Mouse (Mus musculus): ENCODE measurements around the gene Anpep. TPM values are rescaled to one million over a fixed set of nuclear protein-coding genes. Genes with fewer than 3 reads are reported as not detected.

Gene Anpep
- polyA plus RNA-seq, 1 experiment = 7,549 TPM

DNA sequence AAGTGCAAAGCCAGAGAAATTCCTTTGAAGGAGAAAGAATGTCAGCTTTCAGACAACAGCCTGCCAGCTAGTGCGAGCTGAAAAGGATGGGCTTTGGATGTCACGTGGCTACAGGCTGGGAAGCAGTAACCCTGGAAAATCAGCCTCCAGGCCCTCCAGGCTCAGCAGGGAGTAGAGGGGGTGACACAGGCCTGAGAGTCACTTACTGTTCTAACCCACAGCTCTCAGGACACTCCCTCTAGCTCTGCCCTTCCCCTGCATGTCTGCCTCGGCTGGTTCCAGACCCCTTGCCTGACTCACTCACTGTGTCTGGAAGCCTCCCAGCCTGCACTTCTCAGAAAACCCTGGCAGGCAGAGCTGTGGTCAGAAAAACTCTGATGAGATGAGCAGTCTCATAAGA is 20.1 kb upstream of the Anpep start:
- TF ChIP-seq CTCF (IDR thresholded peaks at IDR 0.05; ENCODE audit: extremely low read depth, insufficient read length, insufficient replicate concordance, low read depth, low read length) (no peak), POLR2A (IDR thresholded peaks at IDR 0.05; ENCODE audit: low read depth, low read length) (no peak)
- Histone ChIP-seq H3K4me3 (ENCODE audit: low read depth, low read length) (no peak overlapping the region), H3K4me1 (ENCODE audit: control insufficient read depth, insufficient read depth, insufficient read length, low read length) (peaks cover 40% of the 10 kb centered on the region), H3K27me3 (ENCODE audit: control insufficient read depth, insufficient read depth, low read length) (no peaks in the 10 kb centered on the region), H3K36me3 (ENCODE audit: control insufficient read depth, insufficient read depth, low read length) (peaks cover 17% of the 10 kb centered on the region), H3K27ac (ENCODE audit: insufficient read depth, low read depth, low read length) (no peak overlapping the region)
- WGBS = 72% methylated on average over 3 of the region's 3 CpGs

DNA sequence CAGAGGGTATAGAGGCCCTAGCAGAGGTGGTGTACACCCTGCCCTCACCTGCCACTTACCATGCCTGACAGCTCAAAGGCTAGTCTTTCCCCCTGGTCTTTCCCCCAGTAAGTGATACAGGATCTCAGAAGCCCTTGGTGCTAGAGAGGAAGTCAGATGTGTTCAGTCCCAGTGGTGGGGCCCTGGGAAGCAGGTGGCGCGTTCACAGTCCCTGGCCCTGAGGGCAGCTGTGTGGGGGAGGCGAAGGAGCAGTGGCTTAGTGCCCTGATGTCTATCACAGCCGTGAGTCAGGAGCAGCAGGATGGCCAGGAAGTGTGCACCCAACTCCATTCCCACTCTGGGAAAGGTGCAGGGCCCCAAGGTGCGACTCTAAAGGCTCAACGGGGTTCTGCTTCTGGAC is 19.2 kb upstream of the Anpep start:
- TF ChIP-seq CTCF (IDR thresholded peaks at IDR 0.05; ENCODE audit: extremely low read depth, insufficient read length, insufficient replicate concordance, low read depth, low read length) (no peak), POLR2A (IDR thresholded peaks at IDR 0.05; ENCODE audit: low read depth, low read length) (no peak)
- WGBS = 50% methylated on average over 6 of the region's 6 CpGs
- Histone ChIP-seq H3K4me3 (ENCODE audit: low read depth, low read length) (no peak overlapping the region), H3K27me3 (ENCODE audit: control insufficient read depth, insufficient read depth, low read length) (no peaks in the 10 kb centered on the region), H3K36me3 (ENCODE audit: control insufficient read depth, insufficient read depth, low read length) (peaks cover 15% of the 10 kb centered on the region), H3K4me1 (ENCODE audit: control insufficient read depth, insufficient read depth, insufficient read length, low read length) (peaks cover 40% of the 10 kb centered on the region), H3K27ac (ENCODE audit: insufficient read depth, low read depth, low read length) (no peak overlapping the region)

DNA sequence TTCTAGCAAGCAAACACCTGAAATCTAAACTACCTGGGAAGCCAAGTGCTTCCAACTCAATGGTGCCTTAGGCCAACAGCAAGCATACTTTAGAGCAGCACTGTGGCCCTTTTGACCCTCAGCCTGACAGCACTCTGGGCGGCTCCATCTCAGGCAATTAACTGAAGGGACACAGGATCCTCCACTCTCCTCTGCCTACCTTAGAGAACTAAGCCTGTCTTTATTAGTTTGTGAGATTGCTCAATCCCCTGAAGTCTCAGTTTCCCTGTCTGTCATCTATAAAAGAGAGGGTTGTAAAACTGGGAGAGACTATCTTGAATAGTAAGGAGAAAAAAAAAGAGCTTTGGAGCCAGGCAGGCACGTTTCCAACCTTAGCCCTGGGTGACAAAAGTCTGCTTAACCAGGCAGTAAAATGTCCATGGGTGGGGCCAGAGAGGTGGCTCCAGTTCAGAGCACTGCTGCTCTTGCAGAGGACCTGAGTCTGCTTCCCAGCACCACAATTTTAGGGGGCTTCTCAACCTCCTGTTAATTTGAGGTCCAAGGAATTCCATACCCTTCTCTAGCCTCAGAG is 17.7 kb upstream of the Anpep start:
- H3K4me1 ChIP-seq (ENCODE audit: control insufficient read depth, insufficient read depth, insufficient read length, low read length) = peaks cover 39% of the 10 kb centered on the region
- H3K4me3 ChIP-seq (ENCODE audit: low read depth, low read length) = no peak overlapping the region
- H3K27ac ChIP-seq (ENCODE audit: insufficient read depth, low read depth, low read length) = peak overlapping the region; percentile 87
- TF ChIP-seq CTCF (IDR thresholded peaks at IDR 0.05; ENCODE audit: extremely low read depth, insufficient read length, insufficient replicate concordance, low read depth, low read length) = no peak
- TF ChIP-seq POLR2A (IDR thresholded peaks at IDR 0.05; ENCODE audit: low read depth, low read length) = no peak
- no peaks in the 10 kb centered on the region for H3K27me3 ChIP-seq (ENCODE audit: control insufficient read depth, insufficient read depth, low read length)
- H3K36me3 ChIP-seq (ENCODE audit: control insufficient read depth, insufficient read depth, low read length) = peaks cover 15% of the 10 kb centered on the region
- WGBS = 17% methylated on average over 2 of the region's 2 CpGs

DNA sequence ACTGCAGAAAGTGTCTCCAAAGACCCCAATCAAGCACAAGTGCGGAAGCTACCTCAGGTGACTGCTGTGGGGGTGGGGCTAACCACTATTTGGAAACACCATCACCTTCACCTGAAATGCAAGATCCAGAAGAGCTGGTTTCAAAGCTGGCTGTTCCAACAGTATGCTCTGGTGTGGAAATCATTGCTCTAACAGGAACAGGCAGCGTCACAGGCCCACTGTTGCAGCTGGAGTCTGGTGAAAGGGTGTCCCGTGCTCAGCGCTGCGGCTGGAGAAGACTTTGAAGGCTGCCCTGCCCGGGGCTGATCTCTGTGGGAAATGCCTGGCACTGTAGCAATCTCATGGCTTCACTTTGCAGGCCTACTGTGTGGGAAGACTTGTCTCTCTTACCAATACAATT is 12.5 kb upstream of the Anpep start:
- no peak overlapping the region for H3K4me3 ChIP-seq (ENCODE audit: low read depth, low read length)
- TF ChIP-seq CTCF (IDR thresholded peaks at IDR 0.05; ENCODE audit: extremely low read depth, insufficient read length, insufficient replicate concordance, low read depth, low read length) (no peak), POLR2A (IDR thresholded peaks at IDR 0.05; ENCODE audit: low read depth, low read length) (no peak)
- H3K27me3 ChIP-seq (ENCODE audit: control insufficient read depth, insufficient read depth, low read length) = no peaks in the 10 kb centered on the region
- H3K4me1 ChIP-seq (ENCODE audit: control insufficient read depth, insufficient read depth, insufficient read length, low read length) = peaks cover 16% of the 10 kb centered on the region; the same call in 1 of the 2 replicates
- WGBS = 91% methylated on average over 6 of the region's 6 CpGs
- no peak overlapping the region for H3K27ac ChIP-seq (ENCODE audit: insufficient read depth, low read depth, low read length)
- no peaks in the 10 kb centered on the region for H3K36me3 ChIP-seq (ENCODE audit: control insufficient read depth, insufficient read depth, low read length)

DNA sequence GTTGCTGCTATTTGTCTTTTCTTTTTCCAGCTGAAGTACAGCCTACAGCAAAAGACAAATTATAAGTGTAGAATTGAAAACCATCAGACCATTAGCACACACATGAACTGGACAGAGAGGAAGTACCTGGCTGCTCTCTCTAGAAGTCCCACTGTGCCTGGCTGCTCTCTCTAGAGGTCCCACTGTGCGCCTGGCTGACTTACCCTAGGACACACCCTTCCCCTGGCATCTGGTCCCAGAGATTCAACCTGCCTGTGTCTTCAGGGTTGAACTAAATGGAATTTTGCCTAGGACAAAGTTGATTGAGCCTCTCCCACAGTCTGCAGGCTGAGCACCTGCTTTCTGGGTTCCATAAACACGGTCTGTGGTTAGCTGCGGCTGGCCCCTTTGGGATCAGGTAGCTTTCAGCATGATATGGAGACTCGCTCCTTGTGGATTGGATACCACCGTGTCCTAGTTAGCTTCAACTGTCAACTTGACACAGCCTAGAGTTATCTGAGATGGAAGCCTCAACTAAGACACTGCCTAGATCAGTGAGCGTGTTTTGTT is 11.0 kb upstream of the Anpep start:
- Histone ChIP-seq H3K27me3 (ENCODE audit: control insufficient read depth, insufficient read depth, low read length) (no peaks in the 10 kb centered on the region), H3K4me3 (ENCODE audit: low read depth, low read length) (no peak overlapping the region), H3K27ac (ENCODE audit: insufficient read depth, low read depth, low read length) (no peak overlapping the region), H3K4me1 (ENCODE audit: control insufficient read depth, insufficient read depth, insufficient read length, low read length) (peaks cover 14% of the 10 kb centered on the region; the same call in 1 of the 2 replicates), H3K36me3 (ENCODE audit: control insufficient read depth, insufficient read depth, low read length) (no peaks in the 10 kb centered on the region)
- TF ChIP-seq CTCF (IDR thresholded peaks at IDR 0.05; ENCODE audit: extremely low read depth, insufficient read length, insufficient replicate concordance, low read depth, low read length) (no peak), POLR2A (IDR thresholded peaks at IDR 0.05; ENCODE audit: low read depth, low read length) (no peak)
- WGBS = 84% methylated on average over 6 of the region's 6 CpGs

DNA sequence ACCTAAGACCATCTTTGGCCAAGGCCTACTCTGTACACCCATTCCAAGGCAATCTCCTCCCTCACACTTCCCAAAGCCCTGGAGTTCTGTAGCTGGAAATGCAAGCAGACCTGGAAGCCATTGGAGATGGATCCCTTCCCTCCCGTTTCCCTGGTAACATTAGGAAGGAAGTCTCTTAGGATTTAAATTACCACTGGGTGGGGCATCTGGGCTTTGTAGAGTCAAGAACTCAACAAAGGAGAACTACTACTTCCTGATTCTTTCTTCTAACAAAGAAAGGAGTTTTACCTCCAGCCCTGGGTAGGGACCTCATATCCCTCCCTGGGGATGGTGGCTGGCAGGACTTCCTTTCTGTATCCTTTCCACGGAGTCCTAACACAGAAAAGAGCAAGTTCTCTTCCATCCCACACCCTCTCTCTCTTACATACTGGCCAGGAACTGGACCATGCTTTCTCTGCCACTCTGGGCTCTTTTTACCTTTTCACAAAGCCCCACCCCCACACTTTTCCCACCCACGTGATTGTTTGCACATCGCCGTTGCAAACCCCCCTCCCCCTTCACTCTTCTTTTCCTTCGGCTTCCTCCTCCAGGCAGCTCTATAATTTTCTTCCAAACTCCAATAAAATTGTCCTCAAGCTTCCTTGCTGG is 8.3 kb upstream of the Anpep start:
- Histone ChIP-seq H3K27ac (ENCODE audit: insufficient read depth, low read depth, low read length) (peak overlapping the region; percentile 14), H3K36me3 (ENCODE audit: control insufficient read depth, insufficient read depth, low read length) (no peaks in the 10 kb centered on the region), H3K4me1 (ENCODE audit: control insufficient read depth, insufficient read depth, insufficient read length, low read length) (peaks cover 19% of the 10 kb centered on the region; the same call in 1 of the 2 replicates), H3K4me3 (ENCODE audit: low read depth, low read length) (no peak overlapping the region), H3K27me3 (ENCODE audit: control insufficient read depth, insufficient read depth, low read length) (no peaks in the 10 kb centered on the region)
- 12% methylated on average over 6 of the region's 6 CpGs for WGBS
- TF ChIP-seq POLR2A (IDR thresholded peaks at IDR 0.05; ENCODE audit: low read depth, low read length) (no peak), CTCF (IDR thresholded peaks at IDR 0.05; ENCODE audit: extremely low read depth, insufficient read length, insufficient replicate concordance, low read depth, low read length) (no peak)

DNA sequence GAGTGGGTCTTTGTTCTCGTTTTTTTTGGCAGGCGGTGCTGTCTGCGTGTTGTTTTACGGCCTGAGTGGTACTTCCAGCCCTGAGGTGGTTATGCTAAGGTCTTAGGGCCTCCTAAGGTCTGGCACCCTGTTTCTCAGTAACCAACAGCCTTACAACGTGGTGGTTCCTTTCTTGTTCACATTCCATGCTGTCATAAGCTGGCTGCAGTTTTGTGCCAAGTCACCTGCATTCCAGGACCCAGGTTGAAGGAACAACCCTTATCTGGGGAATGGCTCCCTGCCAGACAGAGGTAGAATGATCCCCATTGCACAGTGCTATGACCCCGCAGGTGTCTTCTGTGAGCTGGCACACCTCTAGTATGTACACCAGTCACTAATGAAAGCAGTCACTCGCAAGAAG is 7.6 kb upstream of the Anpep start:
- Histone ChIP-seq H3K36me3 (ENCODE audit: control insufficient read depth, insufficient read depth, low read length) (no peaks in the 10 kb centered on the region), H3K4me3 (ENCODE audit: low read depth, low read length) (no peak overlapping the region), H3K4me1 (ENCODE audit: control insufficient read depth, insufficient read depth, insufficient read length, low read length) (peaks cover 19% of the 10 kb centered on the region; the same call in 1 of the 2 replicates), H3K27ac (ENCODE audit: insufficient read depth, low read depth, low read length) (peak overlapping the region; percentile 14; the same call in 1 of the 2 replicates), H3K27me3 (ENCODE audit: control insufficient read depth, insufficient read depth, low read length) (no peaks in the 10 kb centered on the region)
- 30% methylated on average over 7 of the region's 7 CpGs for WGBS
- no peak for TF ChIP-seq POLR2A (IDR thresholded peaks at IDR 0.05; ENCODE audit: low read depth, low read length)
- TF ChIP-seq CTCF (IDR thresholded peaks at IDR 0.05; ENCODE audit: extremely low read depth, insufficient read length, insufficient replicate concordance, low read depth, low read length) = no peak
